Mouse (Mus musculus) thymus, adult 2 months (tissue): ENCODE measurements around the gene Tekt1.

ENCODE experiments used
- CTCF ChIP-seq: fragments of 200-500 bp; IDR thresholded peaks from 2 replicates; pipeline ENCODE4 v1.5.1; 2012; ENCODE audit warnings: mild to moderate bottlenecking, control low read depth, low read length, moderate library complexity, borderline replicate concordance; ENCODE audit not compliant: control insufficient read depth, poor library complexity, insufficient read depth; ENCODE audit errors: extremely low read depth
- POLR2A ChIP-seq: fragments of 200-500 bp; IDR thresholded peaks from 2 replicates; pipeline ENCODE4 v1.6.1; 2012; ENCODE audit warnings: mild to moderate bottlenecking, low read length, control low read depth, moderate library complexity; ENCODE audit not compliant: control insufficient read depth, poor library complexity, insufficient read depth; ENCODE audit errors: extremely low read depth

- TF ChIP-seq POLR2A, result no peak
- no peak for TF ChIP-seq CTCF
Observed at GRCm38 (mm10) chr11:72343904-72344303, 18.3 kb downstream of the Tekt1 start.
